Mouse (Mus musculus) layer of hippocampus, adult 18-20 months (tissue): ENCODE measurements around the gene Olfr987. TPM values are rescaled to one million over a fixed set of nuclear protein-coding genes. Genes with fewer than 3 reads are reported as not detected.
"Not testable (repeated sequence)": the region's sequence is repeated elsewhere in the genome, so short reads cannot be mapped to it uniquely, and the experiment has no call there.

Experiments
- DNase-seq, 2 experiments: peaks; one replicate each; pipeline ENCODE4 v3.0.0; 2022; ENCODE audit warnings: low spot score in 2 of 2
- long read RNA-seq: library from polyadenylated mRNA; stranded (forward); transcript quantifications from one replicate; pipeline ENCODE4 v2.0.0, GENCODE M21; 2021
- total RNA-seq, 2 experiments: library from RNA; stranded (reverse); gene quantifications; 2 replicates each; pipeline ENCODE4 v1.2.3; 2021

Gene Olfr987
- not detected for total RNA-seq
- long read RNA-seq: 0 reads

GRCm38 (mm10) chr2:85339215-85339614, at the start of gene Olfr987:
Olfr987 (minus strand) TSS chr2:85339315.
- DNase-seq: not testable (repeated sequence)

GRCm38 (mm10) chr2:85363127-85363526, 24.0 kb upstream of the Olfr987 start, which contains the start of gene Olfr988:
Olfr988 (minus strand) TSS chr2:85363227.
- not testable (repeated sequence) for DNase-seq

GRCm38 (mm10) chr2:85339972-85340371, 857 bp upstream of the Olfr987 start:
- no peak for DNase-seq

GRCm38 (mm10) chr2:85319106-85319505, 20.0 kb downstream of the Olfr987 start:
- DNase-seq: peak in 1 of 2 experiments; percentile 4

GRCm38 (mm10) chr2:85285406-85285805, 53.7 kb downstream of the Olfr987 start:
- DNase-seq: no peak

- DNase-seq: peak; percentile 78 to 85
Observed at GRCm38 (mm10) chr2:85284626-85285025, 54.5 kb downstream of the Olfr987 start.

- DNase-seq: no peak
Observed at GRCm38 (mm10) chr2:85283631-85284466, 55.3 kb downstream of the Olfr987 start.

- DNase-seq: no peak
Observed at GRCm38 (mm10) chr2:85281023-85281422, 58.1 kb downstream of the Olfr987 start.

Other genes starting within 250 kb of the Olfr987 start
- gene Aplnr, start 203.1 kb downstream of the Olfr987 start, total RNA-seq: under 1 TPM; 0.23 to 0.30 TPM
- 10 to 100 TPM; 10.2 to 12.3 TPM for gene Lrrc55, start 142.1 kb downstream of the Olfr987 start, total RNA-seq
- not detected for gene Olfr988, start 23.9 kb upstream of the Olfr987 start, total RNA-seq
- not detected for gene Olfr992, start 70.2 kb upstream of the Olfr987 start, total RNA-seq
- gene Olfr993, start 75.6 kb upstream of the Olfr987 start, total RNA-seq: not detected
- not detected for gene Olfr994, start 97.1 kb upstream of the Olfr987 start, total RNA-seq
- gene Olfr995, start 104.3 kb upstream of the Olfr987 start, total RNA-seq: not detected
- under 1 TPM in 1 of 2 experiments, not detected in 1; 0.23 TPM for gene 4833423E24Rik, start 179.7 kb upstream of the Olfr987 start, total RNA-seq
- not detected for gene Olfr996, start 239.9 kb upstream of the Olfr987 start, total RNA-seq
- gene Olfr998, start 249.6 kb upstream of the Olfr987 start, total RNA-seq: not detected